Mouse (Mus musculus) G1E (cell line): ENCODE measurements around the gene Pisd. TPM values are rescaled to one million over a fixed set of nuclear protein-coding genes. Genes with fewer than 3 reads are reported as not detected.
A peak's percentile ranks its signal among the peaks of the same experiment; 100 is the strongest.

Source experiments
- ATAC-seq: 2 replicates; pipeline ENCODE4 v1.8.0; 2016; ENCODE audit warnings: mild to moderate bottlenecking; ENCODE audit not compliant: insufficient number of reproducible peaks, poor library complexity, low FRiP score, severe bottlenecking; ENCODE audit errors: extremely low read depth
- DNase-seq: peaks from one replicate; pipeline ENCODE4 v3.0.0; 2012; ENCODE audit warnings: low spot score
- H3K27me3 ChIP-seq: 2 replicates; pipeline ENCODE4 v1.6.1; 2012; ENCODE audit warnings: mild to moderate bottlenecking, low read length, inconsistent platforms; ENCODE audit not compliant: insufficient read depth
- H3K36me3 ChIP-seq: replicated peaks from 2 replicates; pipeline ENCODE3; 2012; ENCODE audit warnings: mild to moderate bottlenecking, inconsistent platforms
- H3K4me1 ChIP-seq: 2 replicates; pipeline ENCODE4 v1.6.1; 2012; ENCODE audit warnings: low read depth, low read length, inconsistent platforms, mixed read lengths; ENCODE audit not compliant: insufficient read depth
- H3K4me3 ChIP-seq: 2 replicates; pipeline ENCODE4 v1.5.1; 2012; ENCODE audit warnings: low read depth, mild to moderate bottlenecking, inconsistent platforms, low read length, moderate library complexity, mixed read lengths
- H3K9me3 ChIP-seq: replicated peaks from 2 replicates; pipeline ENCODE4 v1.6.1; 2012; ENCODE audit warnings: inconsistent platforms
- CTCF ChIP-seq: IDR thresholded peaks from 2 replicates; pipeline ENCODE4 v1.5.1; 2012; ENCODE audit warnings: low read depth, low read length, inconsistent platforms, mixed read lengths
- GATA1 ChIP-seq: IDR thresholded peaks from 2 replicates; pipeline ENCODE4 v1.6.1; 2012; ENCODE audit warnings: borderline replicate concordance, low read length, inconsistent platforms, mixed read lengths
- GATA2 ChIP-seq: IDR thresholded peaks from 2 replicates; pipeline ENCODE4 v1.6.1; 2012; ENCODE audit warnings: low read depth, low read length, inconsistent platforms, borderline replicate concordance
- POLR2AphosphoS5 ChIP-seq: IDR thresholded peaks from 2 replicates; pipeline ENCODE4 v1.6.1; 2012; ENCODE audit warnings: low read depth, low read length, inconsistent platforms; ENCODE audit not compliant: insufficient replicate concordance
- TAL1 ChIP-seq: conservative IDR thresholded peaks from 2 replicates; pipeline ENCODE4 v1.6.1; 2012; ENCODE audit warnings: low read depth, low read length, inconsistent platforms, mixed read lengths
- polyA plus RNA-seq: library from polyadenylated mRNA; stranded (reverse); fragments of >175 nt; gene quantifications from 2 replicates; pipeline ENCODE4 v1.2.3, GENCODE M21; 2012
- total RNA-seq, 2 experiments: library from RNA; stranded (forward) in 1 of 2; stranded (reverse) in 1 of 2; fragments of 200-1000 nt in 1 of 2; fragments of >200 nt in 1 of 2; fragmentation: Nextera tagmentation in 1 of 2; gene quantifications; 2 replicates each; pipeline ENCODE4 v1.2.3; 2014 to 2017

Gene Pisd
- total and polyA plus RNA-seq, 3 experiments: 19.1 to 24.2 (median 20.9) TPM

DNA sequence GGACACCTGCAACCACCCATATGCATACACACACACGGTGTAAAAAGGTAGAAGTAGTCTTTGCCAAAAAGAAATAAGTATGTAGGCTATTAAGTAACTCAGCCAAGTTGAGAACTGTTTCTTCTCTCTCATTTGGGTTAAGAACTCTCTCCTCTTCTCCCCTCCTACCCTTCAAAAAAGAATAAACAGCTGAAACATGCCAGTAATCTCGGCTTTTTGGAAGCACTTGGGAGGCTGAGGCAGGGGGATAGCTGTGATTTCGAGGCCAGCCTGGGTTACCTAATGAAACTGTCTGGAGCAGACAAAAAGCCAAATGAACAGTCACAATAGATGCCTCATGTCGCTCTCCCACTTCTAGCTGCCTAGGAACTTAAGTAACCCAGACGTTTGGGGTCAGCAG lies 720 bp downstream of the Pisd start:
- no peak for ATAC-seq
- Histone ChIP-seq H3K9me3 (no peaks in the 10 kb centered on the region), H3K36me3 (peaks cover 52% of the 10 kb centered on the region), H3K4me1 (peaks cover 15% of the 10 kb centered on the region), H3K4me3 (peak overlapping the region; percentile 88), H3K27me3 (no peaks in the 10 kb centered on the region)
- TF ChIP-seq GATA2 (no peak), POLR2AphosphoS5 (no peak), TAL1 (no peak), CTCF (no peak), GATA1 (no peak)
- DNase-seq: no peak

- Histone ChIP-seq H3K4me3 (no peak overlapping the region), H3K27me3 (no peaks in the 10 kb centered on the region), H3K4me1 (peaks cover 11% of the 10 kb centered on the region), H3K36me3 (peaks cover 53% of the 10 kb centered on the region), H3K9me3 (no peaks in the 10 kb centered on the region)
- DNase-seq (no peak), ATAC-seq (no peak)
- TF ChIP-seq GATA2: no peak
- TF ChIP-seq GATA1: no peak
- no peak for TF ChIP-seq TAL1
- no peak for TF ChIP-seq POLR2AphosphoS5
- no peak for TF ChIP-seq CTCF
Measured at GRCm38 (mm10) chr5:32781596-32781995, 3.9 kb downstream of the Pisd start.

DNA sequence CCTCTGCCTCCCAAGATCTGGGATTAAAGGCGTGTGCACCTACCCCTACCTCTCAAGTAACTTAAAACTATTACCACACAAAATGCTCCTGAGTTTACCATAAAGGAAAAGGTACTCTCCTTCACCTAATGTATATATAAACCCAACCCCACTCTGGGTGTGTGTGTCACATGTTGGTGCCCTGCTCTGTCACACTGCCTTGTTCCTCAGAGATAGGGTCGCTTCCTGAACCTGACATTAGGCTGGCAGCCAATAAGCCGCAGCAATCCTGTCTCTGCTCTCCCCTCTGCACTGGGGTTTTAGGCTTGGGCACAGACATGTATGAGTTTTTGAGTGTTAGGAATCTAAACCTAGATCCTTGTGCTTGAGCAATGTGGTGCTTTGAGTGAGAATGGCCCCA lies 7.3 kb downstream of the Pisd start:
- Histone ChIP-seq H3K27me3 (no peaks in the 10 kb centered on the region), H3K4me3 (no peak overlapping the region), H3K36me3 (peaks cover 70% of the 10 kb centered on the region), H3K4me1 (no peaks in the 10 kb centered on the region), H3K9me3 (no peaks in the 10 kb centered on the region)
- ATAC-seq (no peak), DNase-seq (no peak)
- TF ChIP-seq TAL1 (no peak), GATA2 (no peak), POLR2AphosphoS5 (no peak), GATA1 (no peak)

GRCm38 (mm10) chr5:32772361-32772760 lies 13.1 kb downstream of the Pisd start:
- DNase-seq (no peak), ATAC-seq (no peak)
- Histone ChIP-seq H3K27me3 (no peaks in the 10 kb centered on the region), H3K36me3 (peaks cover 67% of the 10 kb centered on the region), H3K9me3 (no peaks in the 10 kb centered on the region), H3K4me1 (peaks cover 2% of the 10 kb centered on the region; the same call in 1 of the 2 replicates), H3K4me3 (no peak overlapping the region)
- TF ChIP-seq GATA2 (no peak), POLR2AphosphoS5 (no peak), TAL1 (no peak), GATA1 (no peak), CTCF (no peak)

GRCm38 (mm10) chr5:32767636-32768373 lies 17.6 kb downstream of the Pisd start:
- H3K9me3 ChIP-seq: no peaks in the 10 kb centered on the region
- H3K36me3 ChIP-seq: peaks cover 74% of the 10 kb centered on the region
- ATAC-seq (no peak), DNase-seq (no peak)
- TF ChIP-seq GATA2 (no peak), GATA1 (no peak)
- no peaks in the 10 kb centered on the region for H3K27me3 ChIP-seq
- no peak overlapping the region for H3K4me3 ChIP-seq
- peaks cover 2% of the 10 kb centered on the region; the same call in 1 of the 2 replicates for H3K4me1 ChIP-seq

DNA sequence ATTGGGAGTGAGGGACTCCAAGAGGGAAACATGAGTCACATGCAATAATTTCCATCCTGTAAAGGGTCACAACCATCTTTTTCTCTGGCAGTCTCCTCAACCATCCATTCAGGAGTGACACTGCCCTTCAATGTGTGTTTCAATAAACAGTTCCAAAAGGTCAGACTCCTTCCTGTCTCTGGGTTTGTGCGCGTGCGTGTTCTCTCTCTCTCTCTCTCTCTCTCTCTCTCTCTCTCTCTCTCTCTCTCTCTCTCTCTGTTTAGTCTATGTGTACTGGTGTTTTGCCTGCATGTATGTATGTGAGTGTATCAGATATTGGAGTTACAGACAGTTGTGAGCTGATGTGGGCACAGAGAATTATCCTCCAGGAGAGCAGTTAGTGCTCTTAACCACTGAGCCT lies 18.4 kb downstream of the Pisd start:
- no peak for ATAC-seq
- Histone ChIP-seq H3K4me1 (peaks cover 2% of the 10 kb centered on the region; the same call in 1 of the 2 replicates), H3K27me3 (no peaks in the 10 kb centered on the region), H3K36me3 (peaks cover 75% of the 10 kb centered on the region), H3K4me3 (no peak overlapping the region), H3K9me3 (no peaks in the 10 kb centered on the region)
- DNase-seq: no peak
- TF ChIP-seq POLR2AphosphoS5 (no peak), GATA2 (no peak), GATA1 (no peak), CTCF (no peak), TAL1 (no peak)
